Mouse (Mus musculus): ENCODE data around the gene Btg1. TPM values are rescaled to one million over a fixed set of nuclear protein-coding genes. Genes with fewer than 3 reads are reported as not detected.

Btg1 gene
- polyA plus RNA-seq, 1 experiment = 69.2 TPM

DNA sequence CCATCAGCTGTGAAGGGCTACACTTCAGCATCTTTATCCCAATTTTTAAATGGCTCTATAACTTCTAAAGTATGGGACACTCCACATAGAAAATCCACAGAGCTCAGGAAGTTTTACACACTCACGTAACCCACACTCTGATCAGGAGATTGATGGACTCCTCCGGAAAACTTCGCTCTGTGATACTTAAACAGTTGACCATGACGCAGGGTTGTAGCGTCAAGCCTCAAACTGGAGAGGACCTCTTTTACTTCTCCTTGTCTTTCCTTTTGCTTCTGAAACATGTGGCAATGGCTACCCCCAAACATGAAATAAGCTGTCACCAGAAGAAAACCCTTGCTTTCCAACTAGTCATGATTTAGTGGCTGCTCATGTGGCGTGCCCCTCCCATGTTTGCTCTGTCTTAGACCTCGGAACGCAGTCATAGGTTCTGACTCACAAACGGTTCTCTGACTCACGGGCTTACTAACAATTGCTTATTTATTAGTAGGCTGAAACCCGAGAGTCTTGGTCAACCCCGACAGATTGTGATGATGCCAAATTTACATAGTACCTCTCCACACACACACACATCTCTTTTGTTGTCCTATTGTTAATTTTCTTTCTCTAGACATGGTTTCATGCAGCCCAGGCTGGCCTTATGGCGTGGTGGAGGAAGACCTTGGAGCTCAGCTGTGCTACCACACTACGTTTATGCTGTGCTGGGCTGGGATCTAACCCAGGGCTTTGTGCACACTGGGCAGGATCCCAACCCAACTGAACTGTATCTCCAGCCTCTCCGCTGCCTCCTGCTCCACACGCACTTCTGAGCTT, 11.5 kb downstream of the Btg1 start:
- DNase-seq (ENCODE audit: low read depth, low spot score) = no peak
- WGBS = 59% methylated on average over 16 of the region's 16 CpGs

DNA sequence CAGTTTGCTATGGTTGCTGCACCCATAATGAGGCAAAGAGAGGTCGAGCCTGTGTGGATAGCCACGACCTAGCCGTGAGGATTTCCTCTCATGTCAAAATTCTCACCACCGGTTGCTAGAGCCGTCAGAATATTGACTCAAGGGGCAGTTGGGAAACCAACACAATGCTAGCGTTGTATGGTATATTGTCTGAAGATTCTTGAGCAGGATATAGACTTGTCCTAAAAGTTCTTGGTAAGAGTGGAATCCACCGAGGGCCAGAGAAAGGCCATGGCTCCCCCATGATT, 12.1 kb downstream of the Btg1 start:
- DNase-seq (ENCODE audit: low read depth, low spot score) = no peak
- WGBS = 73% methylated on average over 7 of the region's 7 CpGs

DNA sequence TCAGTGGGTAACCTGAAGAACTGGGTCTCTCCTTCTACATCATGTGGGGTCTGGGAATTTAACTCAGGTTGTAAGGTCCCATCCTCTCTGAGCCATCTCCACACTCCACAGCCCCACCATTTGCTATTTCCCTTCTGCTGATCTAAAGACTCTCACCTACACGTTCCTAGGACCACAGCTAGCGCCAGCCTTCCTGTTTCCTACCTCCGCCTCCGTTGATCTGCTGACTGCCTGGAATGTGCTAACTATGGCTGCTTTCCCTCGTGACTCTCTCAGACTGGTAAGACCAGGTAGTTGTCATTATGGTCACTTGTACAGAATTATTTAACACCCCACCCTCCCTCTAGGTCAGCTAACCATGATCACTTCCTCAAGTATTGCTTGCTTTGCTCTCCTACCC, 13.3 kb downstream of the Btg1 start:
- no peak for DNase-seq (ENCODE audit: low read depth, low spot score)

DNA sequence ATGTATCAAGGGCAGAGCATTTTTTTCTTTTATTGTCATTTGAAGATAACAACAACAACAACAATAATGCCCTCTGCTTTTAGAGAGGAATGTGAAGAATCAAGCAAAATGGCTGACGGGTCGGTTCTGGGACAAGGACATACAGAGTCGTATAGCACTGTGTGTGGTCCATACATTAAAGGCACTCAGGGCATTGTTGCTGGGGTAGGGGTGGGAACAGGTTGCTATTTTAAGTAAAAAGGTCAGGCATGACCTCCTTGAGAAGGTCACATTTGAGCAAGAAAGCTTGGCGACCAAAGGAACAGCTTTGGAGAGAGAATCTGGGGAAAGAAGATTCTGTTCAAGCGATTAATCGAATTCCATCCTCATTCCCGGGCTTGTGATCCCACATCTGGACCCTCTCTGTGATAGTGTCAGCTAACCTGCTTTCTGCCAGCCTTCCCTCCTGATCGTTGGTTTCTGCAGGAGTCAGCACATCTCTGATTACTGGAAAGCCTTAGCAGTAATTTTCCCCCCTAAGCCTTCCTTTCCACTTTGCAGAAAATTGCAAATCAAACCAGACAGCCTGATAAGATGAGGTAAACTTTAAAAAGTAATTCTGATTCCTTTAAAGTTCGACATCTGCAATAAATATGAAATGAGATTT, 14.4 kb downstream of the Btg1 start:
- 79% methylated on average over 9 of the region's 9 CpGs for WGBS
- DNase-seq (ENCODE audit: low read depth, low spot score) = no peak

More for the DNA sequence above, 13.3 kb downstream of the Btg1 start:
- WGBS = 84% methylated on average over 5 of the region's 5 CpGs

DNA sequence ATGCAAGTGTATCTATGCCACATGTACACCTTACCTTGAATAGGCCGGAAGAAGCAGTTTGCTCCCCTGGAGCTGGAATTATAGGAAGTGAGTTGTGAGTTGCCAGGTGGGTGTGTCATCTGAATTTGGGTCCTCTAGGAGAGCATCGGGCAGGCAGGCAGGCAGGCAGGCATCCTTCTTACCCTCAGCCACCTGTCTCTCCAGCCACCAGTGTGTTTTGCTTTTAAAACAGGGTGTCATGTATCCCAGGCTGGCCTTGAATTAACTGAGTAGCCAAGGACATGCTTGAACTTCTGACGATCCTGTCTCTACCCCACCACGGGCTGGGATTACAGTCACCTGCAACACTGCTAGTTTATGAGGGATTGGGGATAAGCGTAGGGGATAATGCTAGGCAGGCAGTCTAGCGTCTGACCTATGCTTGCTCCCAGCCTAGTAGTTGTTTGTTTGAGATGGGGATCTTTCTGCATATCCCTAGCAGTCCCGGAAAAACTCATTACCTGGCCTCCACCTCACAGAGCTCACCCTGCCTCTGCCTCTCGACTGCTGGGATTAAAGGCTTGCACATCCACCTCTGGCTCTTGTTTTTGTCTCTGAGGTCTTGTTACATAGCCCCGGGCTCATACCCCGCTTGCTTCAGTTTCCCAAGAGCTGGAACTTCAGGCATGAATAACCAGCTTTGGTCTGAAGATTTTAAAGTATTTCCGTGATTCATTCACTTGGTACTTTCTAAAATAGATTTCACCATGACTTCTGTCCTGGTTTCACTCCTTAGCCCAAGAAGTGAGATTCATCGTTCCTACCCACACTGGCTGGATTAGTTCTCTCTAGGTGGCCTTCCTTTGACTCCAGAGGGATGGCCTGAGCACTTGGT, 15.7 kb downstream of the Btg1 start:
- WGBS = 70% methylated on average over 12 of the region's 12 CpGs
- DNase-seq (ENCODE audit: low read depth, low spot score) = no peak

DNA sequence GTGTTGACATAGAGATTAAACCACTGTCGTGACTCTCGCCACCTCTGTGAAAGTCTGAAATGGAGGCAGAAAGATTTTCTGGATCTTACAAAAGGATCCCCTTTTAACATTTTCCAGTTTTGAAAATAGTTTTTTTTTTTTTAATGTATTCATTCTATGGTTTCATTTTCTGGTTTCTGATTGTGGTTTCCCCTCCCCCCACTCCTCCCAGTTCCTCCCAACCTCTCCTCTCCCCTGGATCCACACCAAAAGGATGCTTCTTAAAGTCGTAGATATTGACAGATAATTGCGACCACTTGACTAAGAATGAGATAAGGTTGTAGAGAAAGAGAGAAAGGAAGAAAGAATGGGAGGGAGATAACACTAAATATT, 16.3 kb downstream of the Btg1 start:
- WGBS = 76% methylated on average over 4 of the region's 4 CpGs
- DNase-seq (ENCODE audit: low read depth, low spot score) = no peak

DNA sequence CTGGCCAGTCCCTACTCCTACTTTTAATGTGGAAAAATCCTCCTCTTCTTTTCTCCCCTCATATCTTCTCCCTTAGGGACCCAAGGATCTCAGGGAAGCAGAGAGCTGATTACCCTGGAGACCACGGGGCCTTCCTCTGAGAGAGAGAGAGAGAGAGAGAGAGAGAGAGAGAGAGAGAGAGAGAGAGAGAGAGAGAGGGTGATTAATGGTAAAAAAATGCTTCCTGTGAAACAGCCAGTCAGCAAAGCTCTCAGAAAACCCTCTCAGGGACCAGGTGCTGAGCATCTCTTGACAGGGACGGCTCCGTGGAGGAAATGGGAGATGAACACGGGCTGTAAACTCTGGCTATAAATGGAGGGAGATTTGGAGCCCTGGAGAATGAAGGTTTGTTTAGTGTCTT, 18.7 kb downstream of the Btg1 start:
- 26% methylated on average over 4 of the region's 4 CpGs for WGBS
- no peak for DNase-seq (ENCODE audit: low read depth, low spot score)

DNA sequence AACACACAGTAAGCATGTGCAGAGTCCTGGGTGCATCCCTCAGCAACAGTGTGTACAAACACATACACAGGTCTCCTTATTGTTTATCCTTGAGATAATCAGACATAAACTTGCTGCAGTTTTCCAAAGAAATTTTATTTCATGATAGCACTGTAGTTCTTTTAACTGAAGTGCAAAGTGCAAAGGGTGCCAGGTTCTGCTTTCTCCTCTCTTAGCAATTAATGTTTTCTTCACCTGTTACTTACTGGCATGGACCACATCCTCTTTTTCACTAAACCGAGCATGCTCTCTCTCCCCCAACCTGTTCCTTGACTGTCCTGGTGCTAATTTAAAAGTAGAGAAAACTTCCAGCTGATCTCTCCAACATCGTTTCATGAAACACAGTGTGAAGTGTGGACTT, 21.7 kb downstream of the Btg1 start:
- 71% methylated on average over 2 of the region's 2 CpGs for WGBS
- DNase-seq (ENCODE audit: low read depth, low spot score) = no peak

DNA sequence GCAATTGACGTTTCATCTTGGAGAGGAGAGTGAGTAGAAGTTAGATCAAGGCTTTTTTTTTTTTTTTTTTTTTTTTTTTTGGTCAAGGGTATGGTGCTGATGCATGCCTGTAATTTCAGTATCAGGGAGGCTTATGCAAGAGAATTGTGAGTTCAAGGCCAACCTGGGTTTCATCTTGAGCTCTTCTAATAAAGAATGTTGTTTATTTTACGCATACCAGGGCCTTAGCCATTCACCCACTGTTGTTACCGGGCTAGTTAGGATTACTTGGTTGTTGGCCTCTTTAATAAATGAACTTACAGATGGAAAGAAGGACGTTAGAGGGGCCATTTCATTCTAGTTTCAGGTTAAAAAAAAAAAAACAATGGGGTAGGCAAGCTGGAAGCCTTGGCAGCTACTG, 25.2 kb downstream of the Btg1 start:
- 77% methylated on average over 4 of the region's 4 CpGs for WGBS
- no peak for DNase-seq (ENCODE audit: low read depth, low spot score)

DNA sequence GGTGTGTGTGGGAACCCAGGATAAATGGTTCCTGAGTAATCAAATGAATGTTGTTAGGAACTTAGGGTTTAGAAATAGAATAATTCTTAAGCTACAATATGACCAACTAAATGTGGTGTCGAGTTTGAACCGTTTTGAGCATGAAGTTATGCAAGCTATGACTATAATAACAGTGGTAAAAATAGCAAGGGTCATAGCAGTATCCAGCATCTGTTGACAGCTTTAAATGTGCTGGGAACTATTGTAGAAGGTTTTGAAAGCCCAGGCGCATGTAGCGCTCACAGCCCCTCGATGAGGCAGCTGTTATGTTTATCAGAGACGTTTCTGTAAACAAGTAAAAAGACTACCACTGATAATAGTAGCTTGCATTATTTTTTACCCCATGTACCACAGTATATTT, 25.9 kb downstream of the Btg1 start:
- no peak for DNase-seq (ENCODE audit: low read depth, low spot score)
- 66% methylated on average over 6 of the region's 6 CpGs for WGBS

DNA sequence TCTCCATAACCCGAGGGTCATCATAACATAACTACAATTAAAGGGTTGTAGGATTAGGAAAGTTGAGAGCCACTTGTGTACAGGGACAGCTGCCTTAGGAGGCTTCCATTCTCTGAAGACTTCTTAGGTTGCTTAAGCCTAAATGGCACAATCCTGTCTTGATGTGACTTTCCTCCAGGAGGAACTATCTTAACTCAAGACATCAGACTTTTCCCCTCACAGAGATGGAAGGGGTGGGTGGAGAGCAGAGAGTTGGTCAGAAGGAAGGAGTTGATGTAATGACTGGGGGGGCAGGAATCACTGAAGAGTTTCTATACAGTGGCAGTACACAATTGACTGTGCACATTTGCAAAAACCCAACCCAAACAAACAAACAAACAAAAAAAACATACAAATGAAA, 28.4 kb downstream of the Btg1 start:
- 60% methylated on average over 1 of the region's 1 CpGs for WGBS

DNA sequence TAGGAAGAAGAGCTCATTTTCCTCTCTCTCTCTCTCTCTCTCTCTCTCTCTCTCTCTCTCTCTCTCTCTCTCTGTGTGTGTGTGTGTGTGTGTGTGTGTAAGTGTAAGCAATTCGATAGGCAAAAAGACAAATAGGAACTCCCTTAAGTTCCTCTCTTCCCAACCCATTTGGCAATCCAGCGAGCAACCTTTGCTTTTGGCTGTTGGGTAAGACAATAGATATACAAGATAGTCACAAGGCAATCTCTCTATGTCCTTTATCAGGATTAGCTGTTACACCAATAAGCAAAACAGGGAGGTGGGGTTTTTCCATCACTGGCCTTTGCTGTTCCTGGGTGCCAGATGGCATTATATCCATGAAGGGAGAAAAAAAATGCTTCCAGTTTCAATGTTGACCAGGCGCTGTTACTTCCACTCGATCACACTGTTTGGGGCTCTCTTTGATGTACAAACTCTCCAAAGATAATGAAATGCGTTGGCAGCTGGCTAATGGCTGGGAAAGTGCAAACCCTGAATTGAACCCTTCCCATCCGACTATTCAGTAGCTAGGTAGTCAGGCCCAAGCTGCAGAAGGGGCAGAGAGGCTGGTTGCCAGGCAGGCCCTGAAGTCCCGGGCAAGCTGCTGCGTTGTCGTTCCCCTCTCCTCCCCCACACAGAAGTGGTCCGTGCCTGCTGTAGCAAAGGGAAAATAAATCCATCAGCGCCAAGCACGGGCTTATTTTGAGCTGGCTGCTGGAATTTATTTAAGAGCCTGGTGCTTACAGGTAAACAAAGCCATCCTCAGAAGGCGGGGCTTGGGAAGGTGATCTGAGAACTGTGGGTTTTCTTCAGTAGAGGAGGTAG, 29.4 kb downstream of the Btg1 start:
- WGBS = 24% methylated on average over 13 of the region's 13 CpGs
- no peak for DNase-seq (ENCODE audit: low read depth, low spot score)

More for the DNA sequence above, 28.4 kb downstream of the Btg1 start:
- no peak for DNase-seq (ENCODE audit: low read depth, low spot score)

DNA sequence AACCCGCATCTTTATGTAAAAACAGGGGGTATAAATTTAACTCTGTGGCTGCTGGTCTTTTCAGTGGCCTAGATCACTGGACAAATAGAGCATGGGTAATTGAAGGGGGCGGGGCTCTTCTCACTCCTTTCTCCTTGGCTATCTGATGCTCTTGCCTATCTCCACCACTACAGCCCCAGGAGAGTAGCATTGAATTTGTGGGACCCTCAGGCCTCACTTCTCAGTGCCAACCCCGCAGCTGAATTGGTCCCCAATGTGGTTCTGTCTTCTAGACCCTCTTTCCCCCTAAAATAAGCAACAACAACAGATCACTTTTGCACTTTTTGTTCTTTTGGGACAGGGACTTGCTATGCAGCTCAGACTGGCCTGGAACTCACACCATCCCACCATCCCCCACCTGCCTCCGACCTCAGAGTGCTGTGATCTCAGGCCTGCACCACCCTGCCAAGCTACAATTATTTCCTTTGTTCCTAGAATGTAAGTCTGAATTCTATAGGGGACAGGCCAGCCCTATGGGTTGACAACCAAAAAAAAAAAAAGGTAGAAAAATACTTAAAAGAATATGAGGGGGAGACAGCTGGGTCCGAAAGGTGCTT, 30.2 kb downstream of the Btg1 start:
- WGBS = 67% methylated on average over 5 of the region's 5 CpGs
- DNase-seq (ENCODE audit: low read depth, low spot score) = no peak

DNA sequence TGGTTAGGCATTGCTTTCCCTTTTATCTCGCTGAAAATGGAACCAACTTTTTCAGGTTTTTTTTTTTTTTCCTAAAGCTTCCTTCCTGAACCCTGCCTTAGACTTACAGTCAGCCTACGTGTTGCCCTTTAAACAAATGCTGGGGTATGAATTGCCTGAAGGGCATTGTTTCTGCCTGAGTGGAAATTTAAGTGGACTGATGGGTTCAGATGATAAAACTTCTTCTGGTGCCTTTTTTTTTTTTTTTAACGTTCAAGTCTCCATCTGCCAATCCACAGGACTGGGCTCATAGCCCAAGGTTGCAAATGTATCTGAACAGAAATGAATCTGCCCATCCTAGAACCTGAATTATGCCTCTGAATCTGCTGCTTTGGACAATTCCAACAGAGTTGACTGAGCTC, 31.4 kb downstream of the Btg1 start:
- DNase-seq (ENCODE audit: low read depth, low spot score) = no peak
- WGBS = 54% methylated on average over 3 of the region's 3 CpGs

DNA sequence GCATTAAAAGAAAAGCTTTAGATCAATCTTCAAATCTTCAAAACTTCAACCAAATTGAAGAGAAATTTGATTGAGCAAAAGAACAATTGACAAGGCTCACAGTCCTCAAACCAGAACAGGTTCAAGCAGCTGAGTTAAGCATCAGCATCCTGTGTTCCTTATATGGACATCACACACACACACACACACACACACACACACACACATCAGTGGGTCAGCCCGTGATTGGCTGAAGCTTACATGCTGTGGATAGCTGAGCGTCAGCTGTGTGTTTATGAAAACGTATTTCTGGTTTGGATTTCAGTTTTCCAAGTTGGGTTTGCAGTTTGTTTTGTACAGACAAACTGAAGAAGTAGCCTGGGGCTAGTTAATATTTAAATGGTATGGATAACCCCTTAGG, 32.7 kb downstream of the Btg1 start:
- WGBS = 45% methylated on average over 3 of the region's 3 CpGs
- no peak for DNase-seq (ENCODE audit: low read depth, low spot score)

DNA sequence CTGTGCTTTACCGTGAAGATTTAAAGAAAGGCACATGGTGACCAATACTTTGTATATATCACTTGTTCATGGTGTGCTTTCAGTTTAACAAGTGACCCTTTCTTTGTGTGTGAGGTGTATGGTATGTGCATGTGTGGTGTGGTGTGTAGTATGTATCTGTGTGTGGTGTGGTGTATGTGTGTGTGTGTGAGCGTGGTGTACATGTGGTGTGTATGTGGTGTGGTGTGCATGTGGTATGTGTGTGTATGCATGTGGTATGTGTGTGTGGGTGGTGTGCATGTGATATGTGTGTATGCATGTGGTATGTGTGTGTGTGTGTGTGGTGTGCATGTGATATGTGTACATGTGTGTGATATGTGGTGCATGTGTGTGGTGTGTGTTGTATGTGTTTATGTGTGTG, 35.6 kb downstream of the Btg1 start:
- WGBS = 91% methylated on average over 2 of the region's 2 CpGs
- no peak for DNase-seq (ENCODE audit: low read depth, low spot score)

DNA sequence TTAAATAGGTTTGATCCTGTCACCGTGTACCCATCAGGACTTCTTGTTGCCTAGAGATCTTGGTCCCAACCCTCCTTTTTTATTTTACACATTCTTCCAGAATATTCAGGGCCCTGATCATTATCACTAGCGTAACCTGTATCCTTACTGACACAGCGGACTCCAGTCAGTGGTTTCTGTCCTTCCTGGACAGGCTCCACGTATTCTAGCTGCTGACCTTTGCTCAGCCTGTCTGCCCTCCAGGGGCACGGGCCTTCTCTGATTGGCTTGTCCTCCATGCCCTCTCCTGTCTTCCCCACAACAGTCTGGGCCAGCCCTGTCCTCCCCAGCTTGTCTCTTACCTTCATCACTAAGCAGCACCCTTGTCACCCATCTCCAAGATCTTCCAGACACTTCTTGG, 36.2 kb downstream of the Btg1 start:
- WGBS = 76% methylated on average over 5 of the region's 5 CpGs
- DNase-seq (ENCODE audit: low read depth, low spot score) = no peak

DNA sequence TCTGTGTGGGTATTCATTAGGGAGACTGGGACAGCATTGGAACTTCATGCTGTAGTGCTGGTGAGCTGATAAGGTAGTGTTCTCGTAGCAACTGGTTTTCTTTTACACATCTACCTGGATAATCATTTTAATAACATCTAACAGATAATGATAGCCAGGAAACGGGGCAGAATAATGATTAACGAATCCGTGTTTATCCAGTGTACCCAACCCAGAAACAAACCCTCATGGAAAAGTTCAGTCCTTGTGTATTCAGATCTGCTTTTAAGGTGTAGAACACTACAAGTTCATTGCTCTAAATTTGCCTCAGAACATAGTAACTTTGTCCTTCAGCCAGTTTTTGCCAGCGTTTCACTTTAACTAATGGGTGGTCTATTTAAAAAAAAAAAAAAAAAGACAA, 37.3 kb downstream of the Btg1 start:
- no peak for DNase-seq (ENCODE audit: low read depth, low spot score)
- WGBS = 49% methylated on average over 5 of the region's 5 CpGs

DNA sequence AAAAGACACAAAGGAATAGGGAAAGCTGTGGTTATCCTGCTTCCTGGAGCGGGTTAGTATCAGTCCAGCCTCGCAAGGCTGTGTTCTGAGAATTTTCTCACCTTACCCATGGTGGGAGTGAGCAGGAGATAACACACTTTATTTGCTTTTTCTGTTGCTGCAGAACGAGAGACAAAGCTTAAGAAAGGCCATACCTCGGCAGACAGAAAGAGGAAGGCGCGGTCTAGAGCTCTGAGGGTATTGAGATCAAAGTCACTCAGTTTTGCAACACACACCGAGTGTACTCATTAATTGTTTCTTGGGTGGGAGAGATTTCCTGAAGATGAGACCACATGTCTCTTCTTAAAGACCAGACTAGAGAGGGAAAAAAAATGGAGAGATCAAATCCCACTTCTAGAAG, 37.8 kb downstream of the Btg1 start:
- 48% methylated on average over 7 of the region's 7 CpGs for WGBS
- DNase-seq (ENCODE audit: low read depth, low spot score) = no peak

DNA sequence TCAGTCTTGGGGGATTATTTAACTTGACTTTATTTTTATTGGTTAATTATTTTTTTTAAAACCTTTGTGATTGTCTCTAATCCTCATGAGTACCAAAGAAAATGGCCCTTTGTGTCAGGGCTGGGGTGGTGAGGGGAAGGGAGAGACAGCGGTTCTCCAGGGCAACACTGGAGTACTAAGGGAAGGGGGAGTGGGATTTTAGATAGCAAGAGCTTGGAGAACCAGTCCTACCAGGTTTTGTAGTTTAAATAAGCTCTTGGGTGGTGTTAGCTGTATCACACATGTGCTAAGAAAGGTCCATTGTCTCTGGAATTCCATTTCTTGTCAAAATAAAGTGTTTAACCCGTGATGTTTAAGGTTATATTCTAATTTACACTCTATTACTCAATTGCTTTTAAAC, 38.3 kb downstream of the Btg1 start:
- WGBS = 50% methylated on average over 2 of the region's 2 CpGs
- DNase-seq (ENCODE audit: low read depth, low spot score) = no peak

All from large intestine, adult 2 months (tissue).